Mouse (Mus musculus) heart, embryonic 12.5 days (tissue): ENCODE data around the gene Pde4dip. TPM values are rescaled to one million over a fixed set of nuclear protein-coding genes. Genes with fewer than 3 reads are reported as not detected.

Source experiments
- ATAC-seq: fragments of 200-750 bp; cut with Nextera tagmentation; 2 replicates; pipeline ENCODE4 v1.8.0; 2017; ENCODE audit warnings: moderate TSS enrichment, moderate library complexity; ENCODE audit not compliant: insufficient number of reproducible peaks, low FRiP score
- H3K27ac ChIP-seq: fragments of 300-500 bp; sonication (generic); 2 replicates; pipeline ENCODE4 v1.5.1; 2016; ENCODE audit warnings: mild to moderate bottlenecking, moderate library complexity; ENCODE audit not compliant: poor library complexity, severe bottlenecking
- H3K27me3 ChIP-seq: fragments of 300-500 bp; sonication (generic); replicated peaks from 2 replicates; pipeline ENCODE4 v1.6.1; 2016; ENCODE audit warnings: mild to moderate bottlenecking, moderate library complexity
- H3K36me3 ChIP-seq: fragments of 300-500 bp; sonication (generic); 2 replicates; pipeline ENCODE4 v1.6.1; 2016; ENCODE audit warnings: mild to moderate bottlenecking, moderate library complexity
- H3K4me1 ChIP-seq: fragments of 300-500 bp; sonication (generic); replicated peaks from 2 replicates; pipeline ENCODE4 v1.6.1; 2016; ENCODE audit warnings: mild to moderate bottlenecking
- H3K4me2 ChIP-seq: fragments of 300-500 bp; sonication (generic); 2 replicates; pipeline ENCODE4 v1.6.1; 2016; ENCODE audit warnings: mild to moderate bottlenecking, moderate library complexity
- H3K4me3 ChIP-seq: fragments of 300-500 bp; sonication (generic); 2 replicates; pipeline ENCODE4 v1.5.1; 2016; ENCODE audit warnings: mild to moderate bottlenecking
- H3K9ac ChIP-seq: fragments of 300-500 bp; sonication (generic); 2 replicates; pipeline ENCODE4 v1.6.1; 2016; ENCODE audit warnings: mild to moderate bottlenecking, moderate library complexity
- H3K9me3 ChIP-seq: fragments of 300-500 bp; sonication (generic); replicated peaks from 2 replicates; pipeline ENCODE4 v1.6.1; 2016; ENCODE audit warnings: mild to moderate bottlenecking, moderate library complexity
- WGBS: fragments of 180-500 bp; shearing (Covaris S2); methylation state at CpG from one replicate; pipeline ENCODE4 v1.1.7; 2016; 5-methylcytosine and 5-hydroxymethylcytosine counted together
- polyA plus RNA-seq: library from polyadenylated mRNA; unstranded; fragments of >200 nt; fragmentation: Nextera tagmentation; extraction: Ambion mirVana; gene quantifications from 2 replicates; pipeline ENCODE4 v1.2.1, GENCODE M21; 2016

Pde4dip gene
- polyA plus RNA-seq, 1 experiment from 2014 or later = 101 TPM

GRCm38 (mm10) chr3:97686372-97687117 lies 202.0 kb downstream of the Pde4dip start:
- no peaks in the 10 kb centered on the region for H3K27me3 ChIP-seq
- H3K9ac ChIP-seq = no peak overlapping the region
- ATAC-seq = no peak
- H3K4me1 ChIP-seq = peaks cover 37% of the 10 kb centered on the region
- H3K27ac ChIP-seq = no peak overlapping the region
- peaks cover 16% of the 10 kb centered on the region for H3K36me3 ChIP-seq
- no peaks in the 10 kb centered on the region for H3K9me3 ChIP-seq
- H3K4me2 ChIP-seq = no peak overlapping the region
- WGBS = 79% methylated on average over 4 of the region's 4 CpGs
- no peak overlapping the region for H3K4me3 ChIP-seq

GRCm38 (mm10) chr3:97683560-97684195 lies 204.8 kb downstream of the Pde4dip start:
- H3K27ac ChIP-seq = peak overlapping the region; percentile 60; the same call in 1 of the 2 replicates
- H3K4me1 ChIP-seq = peaks cover 34% of the 10 kb centered on the region
- no peaks in the 10 kb centered on the region for H3K9me3 ChIP-seq
- H3K4me2 ChIP-seq = peak overlapping the region; percentile 65
- peak overlapping the region; percentile 52; the same call in 1 of the 2 replicates for H3K9ac ChIP-seq
- peak overlapping the region; percentile 25 for H3K4me3 ChIP-seq
- peak; percentile 13; the same call in 1 of the 2 replicates for ATAC-seq
- 0 out of 2 replicates have a peak, but pooled peaks cover 4% of the 10 kb centered on the region for H3K36me3 ChIP-seq
- peaks cover 6% of the 10 kb centered on the region; the same call in 1 of the 2 replicates for H3K27me3 ChIP-seq
- 6% methylated on average over 16 of the region's 16 CpGs for WGBS

- no peak overlapping the region for H3K27ac ChIP-seq
- H3K9ac ChIP-seq = peak overlapping the region; percentile 64; the same call in 1 of the 2 replicates
- peak overlapping the region; percentile 95 for H3K4me2 ChIP-seq
- H3K27me3 ChIP-seq = peaks cover 6% of the 10 kb centered on the region; the same call in 1 of the 2 replicates
- no peaks in the 10 kb centered on the region for H3K36me3 ChIP-seq
- peak overlapping the region; percentile 47 for H3K4me3 ChIP-seq
- no peak for ATAC-seq
- peaks cover 34% of the 10 kb centered on the region for H3K4me1 ChIP-seq
- H3K9me3 ChIP-seq = no peaks in the 10 kb centered on the region
- 23% methylated on average over 5 of the region's 5 CpGs for WGBS
Observed at GRCm38 (mm10) chr3:97682576-97682975, 205.9 kb downstream of the Pde4dip start.

- H3K4me1 ChIP-seq = peaks cover 34% of the 10 kb centered on the region
- peak overlapping the region; percentile 47 for H3K4me3 ChIP-seq
- H3K4me2 ChIP-seq = peak overlapping the region; percentile 95
- H3K9me3 ChIP-seq = no peaks in the 10 kb centered on the region
- ATAC-seq = no peak
- no peaks in the 10 kb centered on the region for H3K36me3 ChIP-seq
- no peak overlapping the region for H3K27ac ChIP-seq
- 1% methylated on average over 11 of the region's 11 CpGs for WGBS
- H3K27me3 ChIP-seq = peaks cover 6% of the 10 kb centered on the region; the same call in 1 of the 2 replicates
- H3K9ac ChIP-seq = peak overlapping the region; percentile 64
Observed at GRCm38 (mm10) chr3:97682159-97682502, 206.4 kb downstream of the Pde4dip start.

- under 1% methylated on average over 33 of the region's 33 CpGs for WGBS
- no peaks in the 10 kb centered on the region for H3K36me3 ChIP-seq
- H3K4me2 ChIP-seq = peak overlapping the region; percentile 95
- H3K9me3 ChIP-seq = no peaks in the 10 kb centered on the region
- no peak overlapping the region for H3K27ac ChIP-seq
- H3K27me3 ChIP-seq = peaks cover 6% of the 10 kb centered on the region; the same call in 1 of the 2 replicates
- no peak for ATAC-seq
- peaks cover 34% of the 10 kb centered on the region for H3K4me1 ChIP-seq
- peak overlapping the region; percentile 64 for H3K9ac ChIP-seq
- H3K4me3 ChIP-seq = peak overlapping the region; percentile 47
Observed at GRCm38 (mm10) chr3:97681321-97682158, 207.0 kb downstream of the Pde4dip start.

GRCm38 (mm10) chr3:97680631-97681320 lies 207.7 kb downstream of the Pde4dip start:
- Histone ChIP-seq H3K4me3 (peak overlapping the region; percentile 47), H3K4me2 (peak overlapping the region; percentile 95), H3K27me3 (peaks cover 6% of the 10 kb centered on the region; the same call in 1 of the 2 replicates), H3K27ac (no peak overlapping the region), H3K4me1 (peaks cover 31% of the 10 kb centered on the region), H3K9me3 (no peaks in the 10 kb centered on the region), H3K9ac (peak overlapping the region; percentile 64), H3K36me3 (no peaks in the 10 kb centered on the region)
- peak; percentile 80 for ATAC-seq
- 1% methylated on average over 28 of the region's 28 CpGs for WGBS

- H3K4me2 ChIP-seq = no peak overlapping the region
Observed at GRCm38 (mm10) chr3:97678416-97678815, 210.1 kb downstream of the Pde4dip start.

GRCm38 (mm10) chr3:97676126-97676525 lies 212.4 kb downstream of the Pde4dip start:
- 0 out of 2 replicates have a peak, but pooled peaks cover under 1% of the 10 kb centered on the region for H3K4me1 ChIP-seq
- peaks cover 11% of the 10 kb centered on the region for H3K36me3 ChIP-seq
- no peak overlapping the region for H3K27ac ChIP-seq
- H3K9me3 ChIP-seq = no peaks in the 10 kb centered on the region
- peaks cover 6% of the 10 kb centered on the region; the same call in 1 of the 2 replicates for H3K27me3 ChIP-seq
- H3K4me2 ChIP-seq = no peak overlapping the region
- WGBS = 81% methylated on average over 3 of the region's 3 CpGs
- no peak overlapping the region for H3K9ac ChIP-seq
- ATAC-seq = no peak
- no peak overlapping the region for H3K4me3 ChIP-seq

More at GRCm38 (mm10) chr3:97678416-97678815, 210.1 kb downstream of the Pde4dip start:
- WGBS = 98% methylated on average over 3 of the region's 3 CpGs
- Histone ChIP-seq H3K4me3 (no peak overlapping the region), H3K36me3 (peaks cover 2% of the 10 kb centered on the region; the same call in 1 of the 2 replicates), H3K27me3 (peaks cover 6% of the 10 kb centered on the region; the same call in 1 of the 2 replicates), H3K27ac (no peak overlapping the region), H3K9me3 (no peaks in the 10 kb centered on the region), H3K4me1 (peaks cover 17% of the 10 kb centered on the region), H3K9ac (no peak overlapping the region)
- ATAC-seq = no peak

- Histone ChIP-seq H3K4me2 (no peak within 1 kb of the TSS), H3K36me3 (peaks cover 23% of the 10 kb centered on the region), H3K27ac (no peak within 1 kb of the TSS), H3K27me3 (peaks cover 2% of the 10 kb centered on the region; the same call in 1 of the 2 replicates), H3K9ac (no peak within 1 kb of the TSS), H3K9me3 (no peaks in the 10 kb centered on the region), H3K4me1 (no peaks in the 10 kb centered on the region), H3K4me3 (no peak within 1 kb of the TSS)
- 69% methylated on average over 7 of the region's 7 CpGs for WGBS
- ATAC-seq = no peak
Observed at GRCm38 (mm10) chr3:97674644-97675110, 213.8 kb downstream of the Pde4dip start, which contains the start of gene Gm17651. Gene Gm17651, minus strand, starts transcription at chr3:97674694.

GRCm38 (mm10) chr3:97667093-97667675 lies 221.3 kb downstream of the Pde4dip start:
- ATAC-seq = no peak
- H3K36me3 ChIP-seq = peaks cover 73% of the 10 kb centered on the region
- H3K27me3 ChIP-seq = no peaks in the 10 kb centered on the region
- no peak overlapping the region for H3K9ac ChIP-seq
- H3K4me1 ChIP-seq = peaks cover 30% of the 10 kb centered on the region
- no peaks in the 10 kb centered on the region for H3K9me3 ChIP-seq
- H3K27ac ChIP-seq = peak overlapping the region; percentile 58
- peak overlapping the region; percentile 2; the same call in 1 of the 2 replicates for H3K4me2 ChIP-seq
- no peak overlapping the region for H3K4me3 ChIP-seq
- WGBS = 30% methylated on average over 14 of the region's 14 CpGs
